Mouse (Mus musculus) stomach, embryonic 15.5 days (tissue): ENCODE data around the gene Zfp646. TPM values are rescaled to one million over a fixed set of nuclear protein-coding genes. Genes with fewer than 3 reads are reported as not detected.
"Not testable (repeated sequence)": the region's sequence is repeated elsewhere in the genome, so short reads cannot be mapped to it uniquely, and the experiment has no call there.

Source experiments
- ATAC-seq: fragments of 200-750 bp; cut with Nextera tagmentation; 2 replicates; pipeline ENCODE4 v1.8.0; 2017; ENCODE audit warnings: low read depth, moderate number of reproducible peaks, moderate TSS enrichment; ENCODE audit not compliant: insufficient read depth, low FRiP score
- H3K27ac ChIP-seq: fragments of 300-500 bp; sonication (generic); 2 replicates; pipeline ENCODE4 v1.5.1; 2015; ENCODE audit warnings: mild to moderate bottlenecking, inconsistent platforms
- H3K27me3 ChIP-seq: fragments of 300-500 bp; sonication (generic); replicated peaks from 2 replicates; pipeline ENCODE4 v1.6.1; 2015; ENCODE audit warnings: inconsistent platforms
- H3K36me3 ChIP-seq: fragments of 300-500 bp; sonication (generic); 2 replicates; pipeline ENCODE4 v1.6.1; 2015; ENCODE audit warnings: inconsistent platforms
- H3K4me1 ChIP-seq: fragments of 300-500 bp; sonication (generic); 2 replicates; pipeline ENCODE4 v1.6.1; 2015; ENCODE audit warnings: inconsistent platforms
- H3K4me2 ChIP-seq: fragments of 300-500 bp; sonication (generic); 2 replicates; pipeline ENCODE4 v1.6.1; 2015; ENCODE audit warnings: mild to moderate bottlenecking, inconsistent platforms
- H3K4me3 ChIP-seq: fragments of 300-500 bp; sonication (generic); replicated peaks from 2 replicates; pipeline ENCODE4 v1.5.1; 2015; ENCODE audit warnings: inconsistent platforms
- H3K9ac ChIP-seq: fragments of 300-500 bp; sonication (generic); 2 replicates; pipeline ENCODE4 v1.6.1; 2015; ENCODE audit warnings: inconsistent platforms
- H3K9me3 ChIP-seq: fragments of 300-500 bp; sonication (generic); 2 replicates; pipeline ENCODE4 v1.6.1; 2016; ENCODE audit warnings: inconsistent platforms
- WGBS: fragments of 180-500 bp; shearing (Covaris S2); methylation state at CpG from one replicate; pipeline ENCODE4 v1.1.7; 2015; 5-methylcytosine and 5-hydroxymethylcytosine counted together
- polyA plus RNA-seq: library from polyadenylated mRNA; unstranded; fragments of >200 nt; fragmentation: Nextera tagmentation; extraction: Ambion mirVana; gene quantifications from 2 replicates; pipeline ENCODE4 v1.2.1, GENCODE M21; 2015

The Zfp646 gene
- 9.1 and 10.9 TPM in 2 replicates for polyA plus RNA-seq

GRCm38 (mm10) chr7:127876041-127876466 lies at the start of gene Zfp646:
Zfp646 (plus strand) TSS chr7:127876221.
- peak; percentile 85 for ATAC-seq
- H3K27me3 ChIP-seq = no peaks in the 10 kb centered on the region
- peaks cover 18% of the 10 kb centered on the region for H3K4me1 ChIP-seq
- H3K9me3 ChIP-seq = no peaks in the 10 kb centered on the region
- WGBS = under 1% methylated on average over 40 of the region's 41 CpGs
- H3K27ac ChIP-seq = peak within 1 kb of the TSS; percentile 97
- H3K4me3 ChIP-seq = peak within 1 kb of the TSS; percentile 66
- H3K36me3 ChIP-seq = peaks cover 28% of the 10 kb centered on the region
- H3K9ac ChIP-seq = peak within 1 kb of the TSS; percentile 70
- H3K4me2 ChIP-seq = peak within 1 kb of the TSS; percentile 84

- Histone ChIP-seq H3K9ac (no peak overlapping the region), H3K27me3 (no peaks in the 10 kb centered on the region), H3K9me3 (no peaks in the 10 kb centered on the region), H3K4me2 (no peak overlapping the region), H3K4me3 (no peak overlapping the region), H3K36me3 (no peaks in the 10 kb centered on the region), H3K27ac (no peak overlapping the region), H3K4me1 (no peaks in the 10 kb centered on the region)
- no peak for ATAC-seq
- 86% methylated on average over 2 of the region's 2 CpGs for WGBS
Measured at GRCm38 (mm10) chr7:127835550-127835949, 40.5 kb upstream of the Zfp646 start.

GRCm38 (mm10) chr7:127837473-127837872 lies 38.5 kb upstream of the Zfp646 start:
- H3K27me3 ChIP-seq = no peaks in the 10 kb centered on the region
- no peak overlapping the region for H3K4me3 ChIP-seq
- H3K27ac ChIP-seq = no peak overlapping the region
- ATAC-seq = no peak
- H3K9me3 ChIP-seq = no peaks in the 10 kb centered on the region
- H3K4me1 ChIP-seq = 0 out of 2 replicates have a peak, but pooled peaks cover 5% of the 10 kb centered on the region
- WGBS = 86% methylated on average over 5 of the region's 5 CpGs
- H3K4me2 ChIP-seq = no peak overlapping the region
- no peaks in the 10 kb centered on the region for H3K36me3 ChIP-seq
- H3K9ac ChIP-seq = no peak overlapping the region

- not testable (repeated sequence) for H3K4me2 ChIP-seq, H3K27me3 ChIP-seq, H3K27ac ChIP-seq, H3K9ac ChIP-seq, H3K36me3 ChIP-seq, H3K4me1 ChIP-seq, ATAC-seq, H3K9me3 ChIP-seq, H3K4me3 ChIP-seq
- WGBS = 83% methylated on average over 4 of the region's 4 CpGs
Measured at GRCm38 (mm10) chr7:127837878-127838277, 38.1 kb upstream of the Zfp646 start.

- H3K36me3 ChIP-seq = peaks cover 15% of the 10 kb centered on the region
- H3K27me3 ChIP-seq, H3K9ac ChIP-seq, H3K4me1 ChIP-seq, H3K27ac ChIP-seq, H3K4me2 ChIP-seq, ATAC-seq, H3K4me3 ChIP-seq, H3K9me3 ChIP-seq: not testable (repeated sequence)
- WGBS = 75% methylated on average over 2 of the region's 2 CpGs
Measured at GRCm38 (mm10) chr7:127840031-127840430, 36.0 kb upstream of the Zfp646 start.

- 0 out of 2 replicates have a peak, but pooled peaks cover 5% of the 10 kb centered on the region for H3K4me1 ChIP-seq
- WGBS = 1% methylated on average over 15 of the region's 15 CpGs
- no peaks in the 10 kb centered on the region for H3K27me3 ChIP-seq
- H3K9me3 ChIP-seq = no peaks in the 10 kb centered on the region
- peak overlapping the region; percentile 91 for H3K27ac ChIP-seq
- H3K36me3 ChIP-seq = peaks cover 18% of the 10 kb centered on the region
- peak overlapping the region; percentile 87 for H3K4me2 ChIP-seq
- no peak for ATAC-seq
- 0 out of 2 replicates have a peak overlapping the region, but pooled peaks have one; percentile 9 for H3K9ac ChIP-seq
- peak overlapping the region; percentile 78 for H3K4me3 ChIP-seq
Measured at GRCm38 (mm10) chr7:127840886-127841285, 35.1 kb upstream of the Zfp646 start.

- Histone ChIP-seq H3K4me1 (0 out of 2 replicates have a peak, but pooled peaks cover 5% of the 10 kb centered on the region), H3K4me2 (peak overlapping the region; percentile 87), H3K36me3 (peaks cover 24% of the 10 kb centered on the region), H3K4me3 (peak overlapping the region; percentile 78), H3K27ac (peak overlapping the region; percentile 91), H3K27me3 (no peaks in the 10 kb centered on the region), H3K9me3 (no peaks in the 10 kb centered on the region), H3K9ac (peak overlapping the region; percentile 48)
- peak; percentile 90 for ATAC-seq
- under 1% methylated on average over 46 of the region's 46 CpGs for WGBS
Measured at GRCm38 (mm10) chr7:127841340-127842000, 34.6 kb upstream of the Zfp646 start.

- peak overlapping the region; percentile 87 for H3K4me2 ChIP-seq
- peak; percentile 80 for ATAC-seq
- WGBS = under 1% methylated on average over 40 of the region's 40 CpGs
- no peaks in the 10 kb centered on the region for H3K27me3 ChIP-seq
- H3K4me1 ChIP-seq = 0 out of 2 replicates have a peak, but pooled peaks cover 5% of the 10 kb centered on the region
- H3K9ac ChIP-seq = peak overlapping the region; percentile 48
- no peaks in the 10 kb centered on the region for H3K9me3 ChIP-seq
- H3K36me3 ChIP-seq = peaks cover 24% of the 10 kb centered on the region
- peak overlapping the region; percentile 91 for H3K27ac ChIP-seq
- peak overlapping the region; percentile 78 for H3K4me3 ChIP-seq
Measured at GRCm38 (mm10) chr7:127842001-127842718, 33.9 kb upstream of the Zfp646 start.

- ATAC-seq = no peak
- 68% methylated on average over 6 of the region's 6 CpGs for WGBS
Measured at GRCm38 (mm10) chr7:127849973-127850875, 25.8 kb upstream of the Zfp646 start.

GRCm38 (mm10) chr7:127850906-127851305 lies 25.1 kb upstream of the Zfp646 start:
- no peaks in the 10 kb centered on the region for H3K4me1 ChIP-seq
- WGBS = 51% methylated on average over 5 of the region's 5 CpGs
- H3K9ac ChIP-seq = no peak overlapping the region
- no peak overlapping the region for H3K4me3 ChIP-seq
- no peak overlapping the region for H3K4me2 ChIP-seq
- ATAC-seq = no peak
- H3K36me3 ChIP-seq = peaks cover 9% of the 10 kb centered on the region
- no peaks in the 10 kb centered on the region for H3K9me3 ChIP-seq
- H3K27ac ChIP-seq = no peak overlapping the region
- no peaks in the 10 kb centered on the region for H3K27me3 ChIP-seq

More at GRCm38 (mm10) chr7:127849973-127850875, 25.8 kb upstream of the Zfp646 start:
- H3K4me1 ChIP-seq = no peaks in the 10 kb centered on the region
- no peaks in the 10 kb centered on the region for H3K27me3 ChIP-seq
- no peaks in the 10 kb centered on the region for H3K9me3 ChIP-seq
- peaks cover 12% of the 10 kb centered on the region for H3K36me3 ChIP-seq
- no peak overlapping the region for H3K4me2 ChIP-seq
- H3K27ac ChIP-seq = no peak overlapping the region
- no peak overlapping the region for H3K4me3 ChIP-seq
- H3K9ac ChIP-seq = no peak overlapping the region

DNA sequence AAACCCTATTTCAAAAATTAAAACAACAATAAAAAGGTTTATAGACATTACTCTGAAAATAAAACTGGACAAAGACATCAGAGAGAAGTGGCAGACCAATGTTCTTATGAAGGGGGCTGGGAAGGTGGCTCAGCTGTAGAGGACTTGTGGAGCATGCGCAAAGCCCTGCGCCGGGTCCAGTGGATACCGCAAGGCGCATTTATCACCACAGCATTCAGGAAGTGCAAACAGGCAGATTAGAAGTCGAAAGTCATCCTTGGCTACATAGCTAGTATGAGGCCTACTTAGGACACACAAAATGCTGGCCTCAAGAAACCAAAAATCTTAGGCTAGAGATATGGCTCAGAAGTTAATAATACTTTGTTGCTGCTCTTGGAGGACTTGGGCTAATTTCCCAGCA lies 17.8 kb upstream of the Zfp646 start:
- Histone ChIP-seq H3K4me2 (no peak overlapping the region), H3K9ac (no peak overlapping the region), H3K36me3 (no peaks in the 10 kb centered on the region), H3K9me3 (no peaks in the 10 kb centered on the region), H3K27me3 (no peaks in the 10 kb centered on the region), H3K4me1 (no peaks in the 10 kb centered on the region), H3K4me3 (no peak overlapping the region), H3K27ac (no peak overlapping the region)
- 82% methylated on average over 6 of the region's 6 CpGs for WGBS
- no peak for ATAC-seq
